Mouse (Mus musculus) C2C12 (cell line): ENCODE data around the gene Ccdc157.

Experiments
- CTCF ChIP-seq: IDR thresholded peaks from one replicate; pipeline ENCODE4 v1.5.1; 2011; ENCODE audit not compliant: control insufficient read depth, insufficient read depth, insufficient read length
- MYOD1 ChIP-seq: IDR thresholded peaks from one replicate; pipeline ENCODE4 v1.6.1; 2011; ENCODE audit warnings: low read depth; ENCODE audit not compliant: control insufficient read depth, insufficient read length
- MYOG ChIP-seq: IDR thresholded peaks from one replicate; pipeline ENCODE4 v1.6.1; 2011; ENCODE audit not compliant: control insufficient read depth, insufficient read length; ENCODE audit errors: extremely low read depth
- USF1 ChIP-seq: IDR thresholded peaks from one replicate; pipeline ENCODE4 v1.6.1; 2011; ENCODE audit warnings: low read depth, mild to moderate bottlenecking, control low read depth, moderate library complexity

GRCm38 (mm10) chr11:4195597-4196031 lies 35.5 kb upstream of the Ccdc157 start:
- no peak for TF ChIP-seq CTCF
- no peak for TF ChIP-seq USF1
- TF ChIP-seq MYOD1 = no peak
- TF ChIP-seq MYOG = no peak
